Mouse (Mus musculus) megakaryocyte progenitor cell, adult 5-6 weeks (primary cell): ENCODE measurements around the gene Wiz. TPM values are rescaled to one million over a fixed set of nuclear protein-coding genes. Genes with fewer than 3 reads are reported as not detected.

Source experiments
- ATAC-seq: replicated peaks from 2 replicates; pipeline ENCODE4 v1.8.0; 2016; ENCODE audit warnings: mild to moderate bottlenecking, moderate TSS enrichment, inconsistent platforms; ENCODE audit not compliant: poor library complexity
- total RNA-seq, 2 experiments: library from RNA; stranded (forward) in 1 of 2; stranded (reverse) in 1 of 2; fragments of 157-497, 149-512 nt in 1 of 2; fragments of 200-1000 nt in 1 of 2; gene quantifications; 2 replicates each; pipeline versions ENCODE4 v1.2.3 to v1.2.4; 2015 to 2017

Wiz gene
- total RNA-seq, 2 experiments from 2014 or later = 4.0 to 31.1 TPM

- no peak for ATAC-seq
These were observed 38.0 kb downstream of the Wiz start for GRCm38 (mm10) chr17:32351269-32351668.

- ATAC-seq = peak; percentile 85
These were observed 38.8 kb downstream of the Wiz start, which contains the start of gene Akap8l for GRCm38 (mm10) chr17:32350382-32350983. Gene Akap8l, minus strand, starts transcription at chr17:32350607.

- no peak for ATAC-seq
These were observed 39.3 kb downstream of the Wiz start for GRCm38 (mm10) chr17:32349851-32350381.

GRCm38 (mm10) chr17:32349037-32349732 lies 40.1 kb downstream of the Wiz start:
- ATAC-seq = peak; percentile 58

- no peak for ATAC-seq
These were observed 40.8 kb downstream of the Wiz start for GRCm38 (mm10) chr17:32348406-32348805.

- ATAC-seq = no peak
These were observed 48.1 kb downstream of the Wiz start for GRCm38 (mm10) chr17:32341102-32341501.

GRCm38 (mm10) chr17:32340110-32340509 lies 49.1 kb downstream of the Wiz start:
- ATAC-seq = peak; percentile 75

DNA sequence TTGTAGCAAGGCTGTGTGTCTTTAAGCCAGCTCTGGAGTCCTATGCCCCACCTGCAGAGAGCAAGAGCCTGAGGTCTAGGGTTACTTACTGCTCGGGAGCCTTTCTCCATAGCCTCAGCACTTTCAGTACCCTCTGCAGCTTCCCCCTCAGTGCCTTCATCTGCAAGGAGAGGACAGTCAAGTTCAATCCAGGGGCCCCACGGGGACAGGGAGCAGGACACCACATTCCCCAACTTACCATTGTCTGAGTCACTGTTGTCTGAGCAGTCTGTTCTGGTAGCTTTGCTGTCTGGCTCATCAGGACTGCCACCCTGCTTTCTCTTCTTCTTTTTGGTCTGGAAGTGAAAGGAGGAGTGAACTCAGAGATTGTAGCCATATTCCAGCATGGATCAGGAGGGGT lies 53.4 kb downstream of the Wiz start:
- ATAC-seq = 0 out of 2 replicates have a peak, but pooled peaks have one; percentile 26

DNA sequence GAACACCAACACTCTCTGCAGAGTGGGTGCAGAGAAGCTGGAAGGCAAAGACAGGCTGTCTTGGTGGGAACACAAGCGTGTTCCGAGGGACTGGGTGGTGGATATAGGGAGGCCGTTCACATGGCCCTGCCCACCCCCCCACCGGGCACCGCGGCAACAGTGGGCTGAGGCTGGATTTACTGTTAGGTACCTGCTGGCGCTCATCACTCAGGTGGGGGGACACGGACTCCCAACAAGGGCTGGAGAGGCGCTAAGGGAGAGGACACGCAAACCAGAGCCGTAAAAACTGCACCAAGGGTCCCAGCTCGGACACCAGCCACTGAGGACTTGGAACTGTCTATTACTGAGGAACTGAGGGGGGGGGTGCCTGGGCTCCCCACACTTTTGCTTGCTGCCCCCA lies 54.3 kb downstream of the Wiz start:
- no peak for ATAC-seq

GRCm38 (mm10) chr17:32333675-32334303 lies 55.5 kb downstream of the Wiz start:
- ATAC-seq = no peak

GRCm38 (mm10) chr17:32327501-32327900 lies 61.7 kb downstream of the Wiz start:
- no peak for ATAC-seq

DNA sequence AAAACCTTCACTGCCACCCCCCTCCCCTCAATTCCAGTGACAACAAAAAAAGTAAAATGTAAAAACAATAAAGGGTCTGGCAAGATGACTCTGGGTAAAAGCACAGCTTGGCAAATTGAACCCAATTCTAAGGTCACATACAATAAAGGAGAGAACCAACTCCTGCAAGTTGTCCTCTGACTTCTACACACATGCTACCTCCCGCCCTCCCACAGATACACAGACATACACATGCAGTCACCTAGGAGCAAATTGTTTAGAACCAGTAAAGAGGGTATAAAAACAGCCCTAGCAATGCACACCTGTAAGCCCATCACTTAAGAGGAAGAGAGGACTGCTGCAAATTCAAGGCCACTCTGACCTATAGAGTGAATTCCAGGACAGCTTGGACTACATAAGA lies 66.4 kb downstream of the Wiz start:
- ATAC-seq = no peak

DNA sequence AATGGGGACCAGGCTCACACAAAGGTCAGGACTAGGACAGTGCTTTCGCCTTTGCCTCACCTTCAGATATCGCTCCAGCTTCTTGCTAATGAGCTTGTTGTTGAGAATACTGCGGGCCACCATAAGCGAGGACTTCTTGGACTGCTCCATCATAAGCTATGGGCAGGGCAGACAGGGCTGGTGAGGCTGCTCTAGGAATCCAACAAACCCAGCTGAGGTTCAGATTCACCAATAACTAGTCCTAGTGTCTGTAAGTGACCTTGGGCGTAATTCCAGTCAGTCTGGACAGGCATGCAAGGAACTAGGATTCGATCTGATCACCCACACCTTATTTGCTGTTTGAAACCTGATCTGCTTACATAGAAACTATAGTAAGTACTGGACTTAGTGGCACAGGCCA lies 67.4 kb downstream of the Wiz start:
- ATAC-seq = no peak

GRCm38 (mm10) chr17:32321390-32321734 lies 67.9 kb downstream of the Wiz start:
- peak; percentile 70 for ATAC-seq

- ATAC-seq = peak; percentile 88
These were observed 68.4 kb downstream of the Wiz start, which contains the start of gene Akap8 for GRCm38 (mm10) chr17:32320597-32321389. Gene Akap8, minus strand, starts transcription at chr17:32321238.

DNA sequence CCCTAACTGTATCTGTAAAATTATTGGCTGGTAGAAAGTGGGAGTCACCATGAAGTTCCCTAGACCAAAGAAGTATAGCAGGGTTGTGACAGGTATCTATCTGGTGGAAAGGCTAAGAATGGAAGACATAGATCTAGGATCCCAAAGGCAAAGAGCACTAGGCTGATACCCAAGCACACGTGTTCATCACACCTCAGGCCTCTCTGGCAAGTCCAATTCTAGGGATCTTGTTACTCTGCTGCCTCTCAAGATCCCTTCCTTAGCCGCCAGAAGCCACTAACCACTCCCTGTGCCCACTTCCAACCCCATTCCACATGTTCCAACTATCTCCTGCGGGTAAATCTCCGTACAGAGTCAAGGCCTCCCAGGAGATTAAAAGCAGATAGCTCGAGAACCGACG lies 69.3 kb downstream of the Wiz start:
- ATAC-seq = no peak

GRCm38 (mm10) chr17:32317708-32318107 lies 71.5 kb downstream of the Wiz start:
- ATAC-seq = no peak

- ATAC-seq = no peak
These were observed 72.2 kb downstream of the Wiz start for GRCm38 (mm10) chr17:32317032-32317431.

DNA sequence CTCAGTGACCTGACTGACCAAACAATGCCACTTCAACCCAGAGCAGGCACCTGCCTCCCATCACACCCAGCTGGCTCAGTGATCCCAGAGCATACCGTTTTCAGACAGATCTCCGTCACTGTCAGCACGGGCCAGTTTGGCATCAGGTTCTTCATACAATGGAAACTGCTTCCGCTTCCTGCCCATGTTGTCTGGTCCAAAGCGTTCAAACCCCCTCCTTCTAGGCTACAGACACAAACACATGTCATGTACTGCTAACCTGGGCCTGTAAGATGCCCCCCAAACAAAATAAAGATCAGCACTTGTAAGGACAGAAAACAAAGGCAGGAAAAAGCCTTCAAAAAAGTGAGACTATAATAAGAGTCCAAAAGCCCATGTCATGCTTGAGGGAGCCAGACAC lies 73.7 kb downstream of the Wiz start:
- no peak for ATAC-seq

DNA sequence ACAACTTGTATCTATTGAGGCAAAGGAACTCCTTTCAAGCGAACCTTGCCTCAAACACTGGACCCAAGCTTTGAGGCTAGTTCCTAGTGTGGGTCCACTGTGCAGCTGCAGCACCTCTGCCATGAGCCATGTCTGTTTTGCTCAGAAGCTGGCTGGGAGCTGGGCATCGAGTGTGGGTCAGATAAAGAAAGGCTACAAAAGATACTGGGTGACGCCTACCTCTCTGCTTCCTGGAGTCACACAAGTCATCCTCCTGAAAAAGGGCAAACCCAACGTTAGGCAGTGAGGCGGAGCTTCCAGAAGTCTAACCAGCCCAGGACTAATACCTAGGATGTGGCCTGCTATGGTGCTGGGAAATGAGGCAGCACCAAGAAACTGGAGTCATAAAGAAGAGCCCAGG lies 75.3 kb downstream of the Wiz start:
- peak; percentile 79 for ATAC-seq

- ATAC-seq = no peak
These were observed 76.4 kb downstream of the Wiz start for GRCm38 (mm10) chr17:32312801-32313200.
